Mouse (Mus musculus): ENCODE results near the gene Pmm2.

GRCm38 (mm10) chr16:8686121-8686870 is 48.8 kb downstream of the Pmm2 start:
- TF ChIP-seq CTCF (IDR thresholded peaks at IDR 0.05; ENCODE audit: insufficient read depth, low read depth, low read length) (no peak), POLR2A (IDR thresholded peaks at IDR 0.05; ENCODE audit: insufficient read depth, low read depth, low read length) (no peak)
